Comparison of ENCODE assay signal across 8 mouse cellular contexts in the genomic region with DNA sequence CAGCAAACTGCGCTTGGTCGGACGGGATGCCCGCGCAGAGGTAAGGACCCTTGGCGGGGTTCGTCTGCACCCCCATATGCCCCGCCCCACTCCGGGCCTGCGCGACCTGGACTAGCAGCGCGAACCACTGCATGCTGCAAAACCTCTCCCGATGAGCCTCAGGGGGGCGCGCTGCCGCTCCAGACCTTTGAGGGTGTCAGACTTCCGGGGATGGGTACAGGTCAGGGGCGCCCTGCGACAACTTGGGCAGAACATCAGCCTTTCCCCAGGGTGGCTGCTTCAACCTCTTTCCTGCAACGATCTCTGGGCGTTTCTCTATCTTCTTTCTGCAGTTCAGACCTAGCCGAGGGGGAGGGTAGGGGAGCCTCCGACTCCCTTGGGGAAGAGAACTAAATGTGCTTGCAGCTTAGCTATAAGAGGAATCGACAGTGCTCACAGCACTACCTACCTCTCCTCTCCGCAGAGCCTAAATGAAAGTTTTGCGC.
DNase-seq lines count a peak whose midpoint lies in the region; ATAC-seq lines count a peak whose summit lies in the region.

No protein-coding gene starts in this region.

- H3K4me1 ChIP-seq in kidney, embryonic 14.5 days (ENCODE audit: control insufficient read depth, insufficient read depth, low read length), result peaks cover 13% of the 10 kb centered on the region
- peaks cover 85% of the 10 kb centered on the region for H3K4me1 ChIP-seq in forebrain, embryonic 13.5 days
- H3K4me1 ChIP-seq in limb, embryonic 10.5 days, result peaks cover 16% of the 10 kb centered on the region
- H3K4me1 ChIP-seq in neural tube, embryonic 15.5 days, result peaks cover 52% of the 10 kb centered on the region

- H3K27ac ChIP-seq in kidney, embryonic 14.5 days (ENCODE audit: low read depth, low read length), result no peak overlapping the region
- peak overlapping the region; percentile 99 for H3K27ac ChIP-seq in forebrain, embryonic 13.5 days
- H3K27ac ChIP-seq in limb, embryonic 10.5 days, result no peak overlapping the region
- peak overlapping the region; percentile 86 for H3K27ac ChIP-seq in neural tube, embryonic 15.5 days (replicated peaks)

- no peak overlapping the region for H3K9ac ChIP-seq in kidney, embryonic 14.5 days (ENCODE audit: low read depth, low read length)
- peak overlapping the region; percentile 94 for H3K9ac ChIP-seq in forebrain, embryonic 13.5 days
- peak overlapping the region; percentile 61 for H3K9ac ChIP-seq in neural tube, embryonic 15.5 days (replicated peaks)

- H3K4me3 ChIP-seq in kidney, embryonic 14.5 days (ENCODE audit: low read length), result peak overlapping the region; percentile 31
- peak overlapping the region; percentile 55 for H3K4me3 ChIP-seq in forebrain, embryonic 13.5 days
- peak overlapping the region; percentile 42 for H3K4me3 ChIP-seq in limb, embryonic 10.5 days
- H3K4me3 ChIP-seq in neural tube, embryonic 15.5 days (replicated peaks), result peak overlapping the region; percentile 50

- peak overlapping the region; percentile 37 for H3K4me2 ChIP-seq in kidney, embryonic 14.5 days (replicated peaks; ENCODE audit: low read depth, low read length)
- H3K4me2 ChIP-seq in forebrain, embryonic 13.5 days, result peak overlapping the region; percentile 82
- H3K4me2 ChIP-seq in neural tube, embryonic 15.5 days, result peak overlapping the region; percentile 85

- DNase-seq in kidney, adult 18-20 months, result no peak
- peak; percentile 81 for DNase-seq in brain, adult 2 months (ENCODE audit: low read depth, low spot score)
- DNase-seq in limb, embryonic 10.5 days (ENCODE audit: low spot score), result no peak
- DNase-seq in urinary bladder, adult 18-20 months (ENCODE audit: low spot score in 2 of 2), result no peak
- no peak for DNase-seq in urinary bladder, postnatal 36 days (ENCODE audit: low spot score in 2 of 2)

- 1% methylated on average over 27 of the region's 27 CpGs for WGBS in kidney, embryonic 14.5 days
- under 1% methylated on average over 23 of the region's 27 CpGs for WGBS in forebrain, embryonic 13.5 days
- WGBS in limb, embryonic 10.5 days, result under 1% methylated on average over 27 of the region's 27 CpGs
- WGBS in neural tube, embryonic 15.5 days, result 1% methylated on average over 24 of the region's 27 CpGs

- peak; percentile 43; the same call in 1 of the 2 replicates for ATAC-seq in kidney, embryonic 14.5 days (ENCODE audit: low FRiP score, low TSS enrichment)
- peak; percentile 77 for ATAC-seq in forebrain, embryonic 13.5 days
- ATAC-seq in neural tube, embryonic 15.5 days (ENCODE audit: low FRiP score), result peak; percentile 73

- H3K9me3 ChIP-seq in kidney, embryonic 14.5 days (ENCODE audit: control insufficient read depth, low read length), result no peaks in the 10 kb centered on the region
- no peaks in the 10 kb centered on the region for H3K9me3 ChIP-seq in forebrain, embryonic 13.5 days (replicated peaks)
- no peaks in the 10 kb centered on the region for H3K9me3 ChIP-seq in limb, embryonic 10.5 days (replicated peaks)
- no peaks in the 10 kb centered on the region for H3K9me3 ChIP-seq in neural tube, embryonic 15.5 days (replicated peaks)

- no peaks in the 10 kb centered on the region for H3K36me3 ChIP-seq in kidney, embryonic 14.5 days (ENCODE audit: control insufficient read depth, insufficient read depth, low read length)
- peaks cover 25% of the 10 kb centered on the region for H3K36me3 ChIP-seq in forebrain, embryonic 13.5 days (ENCODE audit: poor library complexity, severe bottlenecking)
- H3K36me3 ChIP-seq in limb, embryonic 10.5 days, result no peaks in the 10 kb centered on the region
- H3K36me3 ChIP-seq in neural tube, embryonic 15.5 days, result no peaks in the 10 kb centered on the region

- peaks cover 97% of the 10 kb centered on the region for H3K27me3 ChIP-seq in kidney, embryonic 14.5 days (ENCODE audit: control insufficient read depth, insufficient read depth, low read length)
- no peaks in the 10 kb centered on the region for H3K27me3 ChIP-seq in forebrain, embryonic 13.5 days
- peaks cover 100% of the 10 kb centered on the region for H3K27me3 ChIP-seq in limb, embryonic 10.5 days (ENCODE audit: low read depth, poor library complexity, severe bottlenecking)
- H3K27me3 ChIP-seq in neural tube, embryonic 15.5 days (replicated peaks), result peaks cover 17% of the 10 kb centered on the region; the same call in 1 of the 2 replicates

Comparison
In these comparisons a context has a peak if more than half of its experiments do, and no peak if none do; other contexts are left out.
1. H3K27ac ChIP-seq: peak in forebrain, embryonic 13.5 days (single experiment) and neural tube, embryonic 15.5 days (single experiment); none in kidney, embryonic 14.5 days (single experiment) and limb, embryonic 10.5 days (single experiment).
2. Peak in every context shown above with its lines, with median percentiles within 50 percentile points of each other: ATAC-seq, H3K4me2 ChIP-seq and H3K4me3 ChIP-seq.